Mouse (Mus musculus): ENCODE measurements at regions not wholly inside any gene's neighbourhood (a gene's known extent, or its start where the extent isn't known, plus 50 kb on each side); places are given as distances from the start of the nearest gene placed in this dataset.

GRCm38 (mm10) chr3:129130521-129130920 lies 69.2 kb upstream of the Pitx2 start:
- Histone ChIP-seq H3K9me3 (ENCODE audit: control insufficient read depth, low read length) (0 out of 2 replicates have a peak, but pooled peaks cover 2% of the 10 kb centered on the region), H3K4me3 (ENCODE audit: low read depth, low read length) (no peak overlapping the region), H3K27ac (replicated peaks; ENCODE audit: low read depth, low read length) (no peak overlapping the region), H3K4me1 (ENCODE audit: control insufficient read depth, insufficient read depth, low read length) (no peaks in the 10 kb centered on the region), H3K4me2 (ENCODE audit: low read depth, low read length) (no peak overlapping the region), H3K27me3 (replicated peaks; ENCODE audit: control insufficient read depth, insufficient read depth, low read length) (no peaks in the 10 kb centered on the region), H3K9ac (ENCODE audit: low read depth, low read length) (no peak overlapping the region), H3K36me3 (ENCODE audit: control insufficient read depth, insufficient read depth, low read length) (no peaks in the 10 kb centered on the region)
- no peak for DNase-seq (ENCODE audit: low spot score)
- no peak for ATAC-seq (ENCODE audit: low read depth)
- WGBS: 91% methylated on average over 2 of the region's 2 CpGs

GRCm38 (mm10) chr3:129131140-129131539 lies 68.5 kb upstream of the Pitx2 start:
- H3K27me3 ChIP-seq (replicated peaks; ENCODE audit: control insufficient read depth, insufficient read depth, low read length): no peaks in the 10 kb centered on the region
- 58% methylated on average over 8 of the region's 8 CpGs for WGBS
- H3K4me3 ChIP-seq (ENCODE audit: low read depth, low read length): no peak overlapping the region
- no peak for DNase-seq (ENCODE audit: low spot score)
- ATAC-seq (ENCODE audit: low read depth): no peak
- no peak overlapping the region for H3K27ac ChIP-seq (replicated peaks; ENCODE audit: low read depth, low read length)
- H3K4me2 ChIP-seq (ENCODE audit: low read depth, low read length): no peak overlapping the region
- 0 out of 2 replicates have a peak, but pooled peaks cover 3% of the 10 kb centered on the region for H3K9me3 ChIP-seq (ENCODE audit: control insufficient read depth, low read length)
- no peaks in the 10 kb centered on the region for H3K36me3 ChIP-seq (ENCODE audit: control insufficient read depth, insufficient read depth, low read length)
- no peaks in the 10 kb centered on the region for H3K4me1 ChIP-seq (ENCODE audit: control insufficient read depth, insufficient read depth, low read length)
- H3K9ac ChIP-seq (ENCODE audit: low read depth, low read length): no peak overlapping the region

GRCm38 (mm10) chr3:129131877-129132433 lies 67.7 kb upstream of the Pitx2 start:
- Histone ChIP-seq H3K27me3 (replicated peaks; ENCODE audit: control insufficient read depth, insufficient read depth, low read length) (no peaks in the 10 kb centered on the region), H3K4me3 (ENCODE audit: low read depth, low read length) (no peak overlapping the region), H3K4me2 (ENCODE audit: low read depth, low read length) (no peak overlapping the region), H3K4me1 (ENCODE audit: control insufficient read depth, insufficient read depth, low read length) (no peaks in the 10 kb centered on the region), H3K9ac (ENCODE audit: low read depth, low read length) (no peak overlapping the region), H3K27ac (replicated peaks; ENCODE audit: low read depth, low read length) (no peak overlapping the region), H3K9me3 (ENCODE audit: control insufficient read depth, low read length) (0 out of 2 replicates have a peak, but pooled peaks cover 3% of the 10 kb centered on the region), H3K36me3 (ENCODE audit: control insufficient read depth, insufficient read depth, low read length) (no peaks in the 10 kb centered on the region)
- 49% methylated on average over 6 of the region's 6 CpGs for WGBS
- no peak for ATAC-seq (ENCODE audit: low read depth)
- no peak for DNase-seq (ENCODE audit: low spot score)
